Mouse (Mus musculus): ENCODE data around the gene Tanc1. TPM values are rescaled to one million over a fixed set of nuclear protein-coding genes. Genes with fewer than 3 reads are reported as not detected.

Tanc1 gene
- polyA plus RNA-seq, 1 experiment from 2014 or later = 2.4 TPM

DNA sequence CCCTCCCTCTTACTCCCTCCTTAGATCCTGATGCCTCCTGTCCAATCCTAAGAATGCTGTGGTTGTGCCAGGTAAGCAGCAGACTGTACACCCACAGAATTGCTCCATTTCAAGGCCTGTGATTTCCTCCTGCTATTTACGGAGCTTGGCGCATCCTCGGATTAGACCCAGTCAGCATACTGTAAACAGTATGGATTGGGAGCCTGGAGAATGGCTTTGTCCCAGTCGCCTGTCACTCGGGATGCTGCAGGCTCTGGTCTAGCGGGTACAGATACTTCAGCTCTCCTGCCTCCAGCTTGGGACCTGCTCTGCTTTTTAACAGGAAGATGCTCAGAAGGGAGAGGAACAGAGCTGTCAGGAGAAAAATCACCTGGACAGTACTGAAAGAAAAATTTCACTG, 207.6 kb downstream of the Tanc1 start:
- Histone ChIP-seq H3K27ac (ENCODE audit: low read depth) (no peak overlapping the region), H3K9ac (replicated peaks) (no peak overlapping the region), H3K4me1 (ENCODE audit: insufficient read depth) (no peaks in the 10 kb centered on the region), H3K4me2 (ENCODE audit: low read depth, low read length) (no peak overlapping the region), H3K36me3 (replicated peaks; ENCODE audit: insufficient read depth, low read length) (peaks cover 12% of the 10 kb centered on the region), H3K4me3 (ENCODE audit: low read depth, low read length) (no peak overlapping the region), H3K27me3 (ENCODE audit: insufficient read depth, low read length) (no peaks in the 10 kb centered on the region), H3K9me3 (ENCODE audit: low read length) (no peaks in the 10 kb centered on the region)
- DNase-seq (no peak), ATAC-seq (no peak)
- WGBS (ENCODE audit: insufficient replicate concordance) = 77% methylated on average over 6 of the region's 6 CpGs
- TF ChIP-seq CTCF (IDR thresholded peaks at IDR 0.05; ENCODE audit: low read depth) (no peak), EP300 (IDR thresholded peaks at IDR 0.05; ENCODE audit: low read depth) (no peak)

DNA sequence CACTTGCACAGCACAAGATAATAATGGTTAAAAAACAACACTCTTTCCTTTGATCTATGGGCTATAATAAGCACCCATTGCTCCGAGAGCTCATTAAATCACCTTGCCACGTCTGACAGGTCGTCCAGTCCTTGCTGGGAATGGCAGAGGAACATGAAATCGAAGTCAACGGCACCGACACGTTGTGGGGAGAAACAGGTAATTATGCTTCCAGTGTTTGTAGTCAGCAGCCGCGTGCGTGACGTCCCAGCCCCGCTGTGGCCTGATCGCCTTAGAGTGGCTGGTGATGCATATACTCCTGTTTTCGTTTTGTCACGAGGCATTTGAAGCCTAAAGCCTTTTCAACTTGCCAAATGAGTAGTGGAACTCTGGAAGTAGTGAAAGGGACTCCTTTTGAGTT, 208.2 kb downstream of the Tanc1 start:
- H3K4me1 ChIP-seq (ENCODE audit: insufficient read depth) = no peaks in the 10 kb centered on the region
- H3K9me3 ChIP-seq (ENCODE audit: low read length) = no peaks in the 10 kb centered on the region
- no peak overlapping the region for H3K9ac ChIP-seq (replicated peaks)
- no peak overlapping the region for H3K4me2 ChIP-seq (ENCODE audit: low read depth, low read length)
- H3K27me3 ChIP-seq (ENCODE audit: insufficient read depth, low read length) = no peaks in the 10 kb centered on the region
- TF ChIP-seq CTCF (IDR thresholded peaks at IDR 0.05; ENCODE audit: low read depth) (no peak), EP300 (IDR thresholded peaks at IDR 0.05; ENCODE audit: low read depth) (no peak)
- H3K36me3 ChIP-seq (replicated peaks; ENCODE audit: insufficient read depth, low read length) = peaks cover 12% of the 10 kb centered on the region
- WGBS (ENCODE audit: insufficient replicate concordance) = 86% methylated on average over 15 of the region's 15 CpGs
- no peak overlapping the region for H3K27ac ChIP-seq (ENCODE audit: low read depth)
- no peak overlapping the region for H3K4me3 ChIP-seq (ENCODE audit: low read depth, low read length)
- DNase-seq = no peak
- no peak for ATAC-seq

DNA sequence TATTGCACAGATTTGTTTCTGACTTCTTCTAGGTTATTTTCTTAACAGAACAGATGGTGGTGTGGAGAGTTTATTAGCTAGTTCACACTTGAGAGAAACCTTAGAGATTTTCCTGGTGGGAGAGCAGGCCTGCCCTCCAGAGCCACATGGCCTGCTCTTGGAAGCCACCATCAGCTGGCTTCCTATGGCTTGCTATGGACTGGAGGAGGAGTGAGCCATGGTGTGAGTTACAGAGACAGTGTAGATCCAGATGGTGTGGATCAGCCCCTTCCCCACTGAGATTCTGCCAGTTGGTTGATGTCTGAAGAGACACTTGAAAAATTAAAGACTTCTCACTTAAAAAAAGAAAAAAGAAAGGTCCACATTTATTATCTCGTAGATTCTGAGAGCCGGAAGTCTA, 209.2 kb downstream of the Tanc1 start:
- Histone ChIP-seq H3K4me2 (ENCODE audit: low read depth, low read length) (no peak overlapping the region), H3K9ac (replicated peaks) (no peak overlapping the region), H3K27me3 (ENCODE audit: insufficient read depth, low read length) (no peaks in the 10 kb centered on the region), H3K27ac (ENCODE audit: low read depth) (no peak overlapping the region), H3K4me1 (ENCODE audit: insufficient read depth) (no peaks in the 10 kb centered on the region), H3K9me3 (ENCODE audit: low read length) (no peaks in the 10 kb centered on the region), H3K4me3 (ENCODE audit: low read depth, low read length) (no peak overlapping the region), H3K36me3 (replicated peaks; ENCODE audit: insufficient read depth, low read length) (peaks cover 12% of the 10 kb centered on the region)
- no peak for TF ChIP-seq CTCF (IDR thresholded peaks at IDR 0.05; ENCODE audit: low read depth)
- TF ChIP-seq EP300 (IDR thresholded peaks at IDR 0.05; ENCODE audit: low read depth) = no peak
- WGBS (ENCODE audit: insufficient replicate concordance) = 88% methylated on average over 2 of the region's 2 CpGs
- ATAC-seq = no peak
- no peak for DNase-seq

DNA sequence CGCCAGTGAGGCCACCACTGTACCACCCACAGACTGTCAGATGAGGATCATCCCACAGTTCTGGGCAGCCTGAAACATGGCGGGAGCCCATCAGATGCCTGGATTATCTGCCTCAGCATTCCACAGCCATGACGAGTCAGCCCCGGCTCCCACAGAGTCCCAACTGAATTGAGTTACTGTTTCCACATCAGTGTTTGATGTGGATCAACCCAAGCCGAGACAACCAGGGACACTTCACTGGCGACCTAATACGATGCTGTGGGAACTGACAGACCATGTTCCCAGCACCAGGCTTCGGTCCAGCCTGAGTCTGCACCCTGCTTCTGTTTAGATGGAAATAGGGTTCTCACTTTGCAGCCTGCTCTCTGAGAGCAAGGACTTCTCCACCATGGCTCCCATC, 212.4 kb downstream of the Tanc1 start:
- Histone ChIP-seq H3K4me1 (ENCODE audit: insufficient read depth) (no peaks in the 10 kb centered on the region), H3K27me3 (ENCODE audit: insufficient read depth, low read length) (no peaks in the 10 kb centered on the region), H3K27ac (ENCODE audit: low read depth) (no peak overlapping the region), H3K9ac (replicated peaks) (no peak overlapping the region), H3K9me3 (ENCODE audit: low read length) (no peaks in the 10 kb centered on the region), H3K4me3 (ENCODE audit: low read depth, low read length) (no peak overlapping the region), H3K36me3 (replicated peaks; ENCODE audit: insufficient read depth, low read length) (peaks cover 6% of the 10 kb centered on the region), H3K4me2 (ENCODE audit: low read depth, low read length) (no peak overlapping the region)
- no peak for TF ChIP-seq EP300 (IDR thresholded peaks at IDR 0.05; ENCODE audit: low read depth)
- no peak for TF ChIP-seq CTCF (IDR thresholded peaks at IDR 0.05; ENCODE audit: low read depth)
- WGBS (ENCODE audit: insufficient replicate concordance) = 71% methylated on average over 8 of the region's 8 CpGs
- DNase-seq = no peak
- ATAC-seq = no peak

DNA sequence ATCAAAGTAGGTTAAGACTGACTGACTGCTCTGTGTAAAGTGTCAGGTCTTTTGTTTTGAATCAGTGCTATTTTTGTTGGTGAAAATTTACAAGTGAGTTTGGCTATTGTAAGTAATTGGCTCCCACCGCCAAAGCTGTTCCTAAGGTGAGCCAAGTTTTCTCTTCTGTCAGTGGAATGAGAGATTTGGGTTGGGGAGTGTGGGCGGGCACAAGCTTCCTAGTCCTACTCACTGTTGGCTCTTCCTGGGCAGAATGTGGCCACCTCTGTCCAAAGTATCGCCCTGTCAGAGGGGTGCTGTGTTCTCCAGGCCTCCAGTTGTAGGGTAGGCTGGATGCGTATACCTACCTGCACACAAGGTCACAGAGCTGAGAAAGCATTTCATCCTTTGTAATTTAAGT, 213.5 kb downstream of the Tanc1 start:
- Histone ChIP-seq H3K36me3 (replicated peaks; ENCODE audit: insufficient read depth, low read length) (no peaks in the 10 kb centered on the region; the same call in 1 of the 2 replicates), H3K9ac (replicated peaks) (no peak overlapping the region), H3K27me3 (ENCODE audit: insufficient read depth, low read length) (no peaks in the 10 kb centered on the region), H3K27ac (ENCODE audit: low read depth) (no peak overlapping the region), H3K4me3 (ENCODE audit: low read depth, low read length) (no peak overlapping the region), H3K4me1 (ENCODE audit: insufficient read depth) (no peaks in the 10 kb centered on the region), H3K9me3 (ENCODE audit: low read length) (no peaks in the 10 kb centered on the region), H3K4me2 (ENCODE audit: low read depth, low read length) (no peak overlapping the region)
- ATAC-seq (no peak), DNase-seq (no peak)
- WGBS (ENCODE audit: insufficient replicate concordance) = 83% methylated on average over 4 of the region's 4 CpGs
- TF ChIP-seq CTCF (IDR thresholded peaks at IDR 0.05; ENCODE audit: low read depth) (no peak), EP300 (IDR thresholded peaks at IDR 0.05; ENCODE audit: low read depth) (no peak)

DNA sequence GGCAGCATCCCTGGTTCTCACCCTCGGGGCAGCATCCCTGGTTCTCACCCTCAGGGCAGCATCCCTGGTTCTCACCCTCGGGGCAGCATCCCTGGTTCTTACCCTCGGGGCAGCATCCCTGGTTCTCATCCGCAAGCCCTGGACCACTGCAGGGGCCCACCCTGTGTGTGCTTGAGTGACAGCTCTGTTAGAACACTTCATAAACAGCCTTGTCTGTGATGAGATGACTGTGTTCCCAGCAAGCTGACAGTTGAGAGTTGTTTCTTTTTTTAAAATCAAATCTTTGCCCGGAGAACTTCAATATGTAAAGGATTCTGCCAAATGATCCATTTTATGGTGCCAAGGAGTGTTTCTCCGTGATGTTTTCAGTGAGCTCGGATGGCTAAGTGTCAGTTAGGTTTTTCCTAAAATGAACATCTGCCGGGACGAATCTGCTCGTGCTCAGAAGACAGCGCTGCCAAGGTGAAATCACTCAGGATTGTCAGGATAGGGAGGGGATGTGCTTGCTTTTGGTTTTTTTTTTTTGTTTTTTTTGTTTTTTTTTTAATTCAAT, 216.3 kb downstream of the Tanc1 start:
- DNase-seq = no peak
- no peak overlapping the region for H3K27ac ChIP-seq (ENCODE audit: low read depth)
- H3K4me1 ChIP-seq (ENCODE audit: insufficient read depth) = no peaks in the 10 kb centered on the region
- TF ChIP-seq EP300 (IDR thresholded peaks at IDR 0.05; ENCODE audit: low read depth) (no peak), CTCF (IDR thresholded peaks at IDR 0.05; ENCODE audit: low read depth) (no peak)
- no peak overlapping the region for H3K9ac ChIP-seq (replicated peaks)
- H3K9me3 ChIP-seq (ENCODE audit: low read length) = no peaks in the 10 kb centered on the region
- no peaks in the 10 kb centered on the region; the same call in 1 of the 2 replicates for H3K36me3 ChIP-seq (replicated peaks; ENCODE audit: insufficient read depth, low read length)
- no peak overlapping the region for H3K4me3 ChIP-seq (ENCODE audit: low read depth, low read length)
- 80% methylated on average over 11 of the region's 11 CpGs for WGBS (ENCODE audit: insufficient replicate concordance)
- no peak overlapping the region for H3K4me2 ChIP-seq (ENCODE audit: low read depth, low read length)
- H3K27me3 ChIP-seq (ENCODE audit: insufficient read depth, low read length) = no peaks in the 10 kb centered on the region
- ATAC-seq = no peak
